Mouse (Mus musculus): ENCODE data around the gene Klre1.
"Not testable (repeated sequence)": the region's sequence is repeated elsewhere in the genome, so short reads cannot be mapped to it uniquely, and the experiment has no call there.

The Klre1 gene

GRCm38 (mm10) chr6:129591508-129591907 lies 13.8 kb downstream of the Klre1 start, which contains the start of gene Klrd1:
Gene Klrd1 (plus strand): TSS chr6:129591782.
- peak; percentile 12 to 20 for DNase-seq

GRCm38 (mm10) chr6:129608372-129608771 lies 30.7 kb downstream of the Klre1 start:
- no peak for DNase-seq

- no peak for DNase-seq
These were observed 46.0 kb downstream of the Klre1 start, which contains the start of gene Klrk1 for GRCm38 (mm10) chr6:129623735-129624134. Gene Klrk1 (minus strand): TSS chr6:129623864.

GRCm38 (mm10) chr6:129631046-129631445 lies 53.3 kb downstream of the Klre1 start:
- not testable (repeated sequence) for DNase-seq

All from B cell, adult 2 months (primary cell).